Comparison of ENCODE assay signal across 8 mouse cellular contexts in genomic region chr17:56808518-56808917, GRCm38 (mm10). TPM values are rescaled to one million over a fixed set of nuclear protein-coding genes. Genes with fewer than 3 reads are reported as not detected.
DNase-seq lines count a peak whose midpoint lies in the region; ATAC-seq lines count a peak whose summit lies in the region.

No protein-coding gene starts in this region.

- peaks cover 9% of the 10 kb centered on the region; the same call in 1 of the 2 replicates for H3K4me1 ChIP-seq in embryonic facial prominence, embryonic 14.5 days (ENCODE audit: control insufficient read depth, insufficient read depth, low read length)
- H3K4me1 ChIP-seq in limb, embryonic 12.5 days (replicated peaks): peaks cover 12% of the 10 kb centered on the region
- peaks cover 43% of the 10 kb centered on the region for H3K4me1 ChIP-seq in midbrain, embryonic 13.5 days (replicated peaks)

- no peaks in the 10 kb centered on the region for H3K27me3 ChIP-seq in embryonic facial prominence, embryonic 14.5 days (replicated peaks; ENCODE audit: control insufficient read depth, insufficient read depth, low read length)
- peaks cover 10% of the 10 kb centered on the region for H3K27me3 ChIP-seq in limb, embryonic 12.5 days
- H3K27me3 ChIP-seq in midbrain, embryonic 13.5 days: peaks cover 28% of the 10 kb centered on the region

- 9% methylated on average over 9 of the region's 9 CpGs for WGBS in embryonic facial prominence, embryonic 14.5 days
- WGBS in limb, embryonic 12.5 days: 10% methylated on average over 9 of the region's 9 CpGs
- 7% methylated on average over 9 of the region's 9 CpGs for WGBS in midbrain, embryonic 13.5 days

- no peak overlapping the region for H3K4me3 ChIP-seq in embryonic facial prominence, embryonic 14.5 days (ENCODE audit: low read depth, low read length)
- H3K4me3 ChIP-seq in limb, embryonic 12.5 days (replicated peaks): no peak overlapping the region
- no peak overlapping the region for H3K4me3 ChIP-seq in midbrain, embryonic 13.5 days (replicated peaks)

- no peak overlapping the region for H3K27ac ChIP-seq in embryonic facial prominence, embryonic 14.5 days (replicated peaks; ENCODE audit: low read depth, low read length)
- H3K27ac ChIP-seq in limb, embryonic 12.5 days: no peak overlapping the region
- no peak overlapping the region for H3K27ac ChIP-seq in midbrain, embryonic 13.5 days

- DNase-seq in 3T3-L1 (ENCODE audit: low read depth, low spot score): peak; percentile 87
- peak; percentile 88 for DNase-seq in adrenal gland, postnatal 10 days
- DNase-seq in embryonic facial prominence, embryonic 14.5 days (ENCODE audit: low spot score): peak; percentile 80
- peak; percentile 78 for DNase-seq in heart, adult 8-10 months (ENCODE audit: low spot score)
- DNase-seq in kidney, adult 8-10 months: peak; percentile 51 to 77
- DNase-seq in skeletal muscle tissue, adult 2 months (ENCODE audit: low read depth, low spot score): peak; percentile 57

- no peak overlapping the region for H3K9ac ChIP-seq in embryonic facial prominence, embryonic 14.5 days (ENCODE audit: low read depth, low read length)
- H3K9ac ChIP-seq in limb, embryonic 12.5 days (replicated peaks): 0 out of 2 replicates have a peak overlapping the region, but pooled peaks have one; percentile 12
- no peak overlapping the region for H3K9ac ChIP-seq in midbrain, embryonic 13.5 days (replicated peaks)

- no peaks in the 10 kb centered on the region for H3K9me3 ChIP-seq in embryonic facial prominence, embryonic 14.5 days (ENCODE audit: control insufficient read depth, low read length)
- H3K9me3 ChIP-seq in limb, embryonic 12.5 days: no peaks in the 10 kb centered on the region
- no peaks in the 10 kb centered on the region for H3K9me3 ChIP-seq in midbrain, embryonic 13.5 days

- no peak overlapping the region for H3K4me2 ChIP-seq in embryonic facial prominence, embryonic 14.5 days (ENCODE audit: low read depth, low read length)
- H3K4me2 ChIP-seq in limb, embryonic 12.5 days: no peak overlapping the region
- H3K4me2 ChIP-seq in midbrain, embryonic 13.5 days (replicated peaks): no peak overlapping the region

- no peaks in the 10 kb centered on the region for H3K36me3 ChIP-seq in embryonic facial prominence, embryonic 14.5 days (ENCODE audit: control insufficient read depth, insufficient read depth, low read length)
- no peaks in the 10 kb centered on the region for H3K36me3 ChIP-seq in limb, embryonic 12.5 days
- H3K36me3 ChIP-seq in midbrain, embryonic 13.5 days: no peaks in the 10 kb centered on the region

- ATAC-seq in embryonic facial prominence, embryonic 14.5 days (ENCODE audit: low read depth): peak; percentile 90
- peak; percentile 67 for ATAC-seq in limb, embryonic 12.5 days (ENCODE audit: insufficient number of reproducible peaks, insufficient read depth, low FRiP score, low TSS enrichment, low read depth)
- peak; percentile 79 for ATAC-seq in midbrain, embryonic 13.5 days

RNA-seq across cellular contexts. Expression of gene Rfx2, which starts 22.3 kb away (rescaled TPM):
- total RNA-seq in adrenal gland, postnatal 10 days (2021): 1 to 10 TPM; 5.5 to 5.7 TPM
- 3.5 and 5.3 TPM in 2 replicates for polyA plus RNA-seq in embryonic facial prominence, embryonic 14.5 days (2014; fragmentation: Nextera tagmentation; extraction: Ambion mirVana)
- total RNA-seq in heart, adult 8-10 months (2022): 1 to 10 TPM; 1.6 to 3.5 (median 2.7) TPM
- 3.6 and 4.1 TPM in 2 replicates for polyA plus RNA-seq in limb, embryonic 12.5 days (2016; fragmentation: Nextera tagmentation; extraction: Ambion mirVana)
- polyA plus RNA-seq in midbrain, embryonic 13.5 days (2015; fragmentation: Nextera tagmentation; extraction: Ambion mirVana): 4.0 and 6.3 TPM in 2 replicates

RNA-seq across cellular contexts. Expression of gene Prr22, which starts 38.5 kb away (rescaled TPM):
- under 1 TPM; 0.27 to 0.42 TPM for total RNA-seq in adrenal gland, postnatal 10 days (2021)
- 0.61 and 1.2 TPM in 2 replicates for polyA plus RNA-seq in embryonic facial prominence, embryonic 14.5 days (2014; fragmentation: Nextera tagmentation; extraction: Ambion mirVana)
- total RNA-seq in heart, adult 8-10 months (2022): under 1 TPM; 0.31 to 0.60 (median 0.43) TPM
- polyA plus RNA-seq in limb, embryonic 12.5 days (2016; fragmentation: Nextera tagmentation; extraction: Ambion mirVana): 0.69 and 1.3 TPM in 2 replicates
- 1.7 and 1.9 TPM in 2 replicates for polyA plus RNA-seq in midbrain, embryonic 13.5 days (2015; fragmentation: Nextera tagmentation; extraction: Ambion mirVana)

RNA-seq across cellular contexts. Expression of gene Dus3l, which starts 44.0 kb away (rescaled TPM):
- total RNA-seq in adrenal gland, postnatal 10 days (2021): 10 to 100 TPM; 27.6 to 34.5 TPM
- polyA plus RNA-seq in embryonic facial prominence, embryonic 14.5 days (2014; fragmentation: Nextera tagmentation; extraction: Ambion mirVana): 33.3 and 42.0 TPM in 2 replicates
- total RNA-seq in heart, adult 8-10 months (2022): 10 to 100 TPM; 15.6 to 18.5 (median 16.6) TPM
- 42.0 and 46.7 TPM in 2 replicates for polyA plus RNA-seq in limb, embryonic 12.5 days (2016; fragmentation: Nextera tagmentation; extraction: Ambion mirVana)
- polyA plus RNA-seq in midbrain, embryonic 13.5 days (2015; fragmentation: Nextera tagmentation; extraction: Ambion mirVana): 63.7 TPM in 2 replicates

RNA-seq across cellular contexts. Expression of gene Nrtn, which starts 51.2 kb away (rescaled TPM):
- total RNA-seq in adrenal gland, postnatal 10 days (2021): 1 to 10 TPM; 5.9 to 6.3 TPM
- 14.0 and 17.4 TPM in 2 replicates for polyA plus RNA-seq in embryonic facial prominence, embryonic 14.5 days (2014; fragmentation: Nextera tagmentation; extraction: Ambion mirVana)
- total RNA-seq in heart, adult 8-10 months (2022): 10 to 100 TPM; 22.4 to 26.7 (median 24.6) TPM
- 18.9 and 19.6 TPM in 2 replicates for polyA plus RNA-seq in limb, embryonic 12.5 days (2016; fragmentation: Nextera tagmentation; extraction: Ambion mirVana)
- 2.9 and 4.0 TPM in 2 replicates for polyA plus RNA-seq in midbrain, embryonic 13.5 days (2015; fragmentation: Nextera tagmentation; extraction: Ambion mirVana)
